Mouse (Mus musculus): ENCODE results near the gene Prkcd.

DNA sequence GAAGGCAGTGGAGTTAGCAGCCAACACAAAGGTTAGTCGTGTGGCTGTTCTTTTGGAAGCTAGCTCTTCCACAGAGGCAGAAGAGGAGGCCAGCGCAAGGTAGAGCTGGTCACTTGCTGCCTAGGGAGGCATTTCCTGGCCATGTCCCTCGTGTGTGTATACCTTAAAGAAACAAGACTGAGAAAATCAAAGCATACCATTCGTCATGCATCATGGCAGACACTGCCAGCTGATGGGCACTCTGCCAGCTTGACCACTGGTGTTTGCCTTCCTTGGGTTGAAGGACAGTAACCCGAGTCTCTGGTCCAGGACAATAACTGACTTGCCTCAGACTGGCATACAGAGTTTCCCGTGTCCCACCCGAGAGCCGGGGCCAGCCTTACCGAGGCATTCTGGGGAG, 55.7 kb downstream of the Prkcd start:
- TF ChIP-seq GATA1 (IDR thresholded peaks at IDR 0.05; ENCODE audit: low read length) = no peak
- TF ChIP-seq TAL1 (IDR thresholded peaks at IDR 0.05; ENCODE audit: low read length) = no peak

All from erythroblast, embryonic 14.5 days (primary cell).